ENCODE assay signal across 7 mouse cellular contexts in the genomic region with DNA sequence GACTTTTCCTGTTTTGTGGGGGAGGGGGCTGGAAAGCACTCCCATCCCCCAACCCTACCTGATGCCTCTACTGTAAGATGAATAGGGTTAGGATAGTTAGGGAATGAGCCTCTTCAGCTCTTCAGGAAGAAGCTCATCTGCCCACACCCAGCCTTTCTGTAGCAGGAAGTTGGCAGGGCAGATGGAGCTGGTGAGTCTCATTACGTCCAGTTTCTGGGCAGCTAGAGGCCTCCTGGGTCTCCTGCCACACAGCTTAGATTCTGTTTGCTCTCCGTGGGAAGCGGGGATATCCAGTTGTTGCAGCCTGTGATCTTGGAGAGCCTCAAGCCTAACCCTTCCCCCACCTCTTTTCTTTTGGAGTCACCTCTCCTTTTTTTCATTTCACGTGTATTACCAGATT. TPM values are rescaled to one million over a fixed set of nuclear protein-coding genes. Genes with fewer than 3 reads are reported as not detected.
DNase-seq lines count a peak whose midpoint lies in the region; ATAC-seq and TF ChIP-seq lines count a peak whose summit lies in the region.

No protein-coding gene starts in this region.

- no peak for TF ChIP-seq CTCF in liver, adult 2 months (IDR thresholded peaks at IDR 0.05; ENCODE audit: low read depth, low read length)

- H3K4me2 ChIP-seq in embryonic facial prominence, embryonic 12.5 days (replicated peaks) = peak overlapping the region; percentile 93
- peak overlapping the region; percentile 59 for H3K4me2 ChIP-seq in intestine, embryonic 16.5 days (ENCODE audit: low read depth, low read length)
- H3K4me2 ChIP-seq in midbrain, embryonic 14.5 days (ENCODE audit: low read length) = peak overlapping the region; percentile 66

- no peak for ATAC-seq in embryonic facial prominence, embryonic 12.5 days (ENCODE audit: insufficient number of reproducible peaks, insufficient read depth, low FRiP score, low TSS enrichment)
- no peak for ATAC-seq in intestine, embryonic 16.5 days
- ATAC-seq in midbrain, embryonic 14.5 days (ENCODE audit: low FRiP score, low TSS enrichment) = no peak

- H3K4me1 ChIP-seq in liver, adult 2 months (ENCODE audit: control insufficient read depth, insufficient read depth, low read length) = peaks cover 26% of the 10 kb centered on the region
- H3K4me1 ChIP-seq in embryonic facial prominence, embryonic 12.5 days = peaks cover 43% of the 10 kb centered on the region
- peaks cover 31% of the 10 kb centered on the region for H3K4me1 ChIP-seq in intestine, embryonic 16.5 days (ENCODE audit: control insufficient read depth, insufficient read depth, low read length)
- peaks cover 28% of the 10 kb centered on the region for H3K4me1 ChIP-seq in midbrain, embryonic 14.5 days (ENCODE audit: control insufficient read depth, insufficient read depth, low read length)

- 7% methylated on average over 4 of the region's 4 CpGs for WGBS in liver, adult 2 months
- WGBS in embryonic facial prominence, embryonic 12.5 days = 5% methylated on average over 4 of the region's 4 CpGs
- 8% methylated on average over 4 of the region's 4 CpGs for WGBS in intestine, embryonic 16.5 days
- 9% methylated on average over 4 of the region's 4 CpGs for WGBS in midbrain, embryonic 14.5 days

- peak overlapping the region; percentile 14; the same call in 1 of the 2 replicates for H3K9ac ChIP-seq in liver, adult 2 months (ENCODE audit: low read depth, low read length)
- H3K9ac ChIP-seq in embryonic facial prominence, embryonic 12.5 days = 0 out of 2 replicates have a peak overlapping the region, but pooled peaks have one; percentile 25
- peak overlapping the region; percentile 60 for H3K9ac ChIP-seq in intestine, embryonic 16.5 days (ENCODE audit: low read depth, low read length)
- no peak overlapping the region for H3K9ac ChIP-seq in midbrain, embryonic 14.5 days (replicated peaks; ENCODE audit: low read length)

- H3K9me3 ChIP-seq in embryonic facial prominence, embryonic 12.5 days = no peaks in the 10 kb centered on the region
- no peaks in the 10 kb centered on the region for H3K9me3 ChIP-seq in intestine, embryonic 16.5 days (ENCODE audit: control insufficient read depth, low read length)
- H3K9me3 ChIP-seq in midbrain, embryonic 14.5 days (ENCODE audit: control insufficient read depth, low read length) = no peaks in the 10 kb centered on the region

- H3K27ac ChIP-seq in liver, adult 2 months (replicated peaks; ENCODE audit: insufficient read depth, low read depth, low read length) = peak overlapping the region; percentile 87
- peak overlapping the region; percentile 87 for H3K27ac ChIP-seq in embryonic facial prominence, embryonic 12.5 days
- peak overlapping the region; percentile 95 for H3K27ac ChIP-seq in intestine, embryonic 16.5 days (ENCODE audit: low read length)
- H3K27ac ChIP-seq in midbrain, embryonic 14.5 days (replicated peaks; ENCODE audit: low read depth, low read length) = peak overlapping the region; percentile 66

- peaks cover 6% of the 10 kb centered on the region for H3K36me3 ChIP-seq in liver, adult 2 months (ENCODE audit: control insufficient read depth, insufficient read depth, low read length)
- peaks cover 21% of the 10 kb centered on the region for H3K36me3 ChIP-seq in embryonic facial prominence, embryonic 12.5 days
- peaks cover 13% of the 10 kb centered on the region for H3K36me3 ChIP-seq in intestine, embryonic 16.5 days (ENCODE audit: control insufficient read depth, insufficient read depth, low read length)
- H3K36me3 ChIP-seq in midbrain, embryonic 14.5 days (ENCODE audit: control insufficient read depth, insufficient read depth, low read length) = peaks cover 18% of the 10 kb centered on the region

- H3K79me2 ChIP-seq in liver, adult 2 months (ENCODE audit: control insufficient read depth, insufficient read depth, low read length) = peaks cover 41% of the 10 kb centered on the region

- no peaks in the 10 kb centered on the region for H3K27me3 ChIP-seq in liver, adult 2 months (ENCODE audit: control insufficient read depth, insufficient read depth, low read length)
- no peaks in the 10 kb centered on the region for H3K27me3 ChIP-seq in embryonic facial prominence, embryonic 12.5 days
- H3K27me3 ChIP-seq in intestine, embryonic 16.5 days (replicated peaks; ENCODE audit: control insufficient read depth, insufficient read depth, low read length) = no peaks in the 10 kb centered on the region
- no peaks in the 10 kb centered on the region for H3K27me3 ChIP-seq in midbrain, embryonic 14.5 days (ENCODE audit: control insufficient read depth, insufficient read depth, low read length)

- no peak for TF ChIP-seq POLR2A in liver, adult 2 months (IDR thresholded peaks at IDR 0.05; ENCODE audit: extremely low read depth, insufficient read depth, low read length)

- H3K4me3 ChIP-seq in liver, adult 2 months (ENCODE audit: insufficient read depth, low read depth, low read length) = peak overlapping the region; percentile 0
- H3K4me3 ChIP-seq in embryonic facial prominence, embryonic 12.5 days = peak overlapping the region; percentile 30
- H3K4me3 ChIP-seq in intestine, embryonic 16.5 days (ENCODE audit: low read length) = peak overlapping the region; percentile 44
- no peak overlapping the region; the same call in 1 of the 2 replicates for H3K4me3 ChIP-seq in midbrain, embryonic 14.5 days (replicated peaks; ENCODE audit: low read depth, low read length)

- DNase-seq in liver, adult 2 months (ENCODE audit: extremely low read depth, low read depth, low spot score) = peak; percentile 45
- no peak for DNase-seq in liver
- no peak for DNase-seq in midbrain, embryonic 14.5 days
- no peak for DNase-seq in layer of hippocampus, adult 9-11 months
- no peak for DNase-seq in layer of hippocampus, adult 9-10 months (ENCODE audit: low spot score)

RNA-seq across cellular contexts. Expression of a gene that starts 3.8 kb away (rescaled TPM):
- 58.8 and 64.5 TPM in 2 replicates for total RNA-seq in liver, adult 2 months (2014; rRNA removed)
- 74.7 and 87.3 TPM in 2 replicates for polyA plus RNA-seq in liver, adult 2 months (2012; rRNA removed)
- 246 and 270 TPM in 2 replicates for polyA plus RNA-seq in embryonic facial prominence, embryonic 12.5 days (2016; fragmentation: Nextera tagmentation; extraction: Ambion mirVana)
- polyA plus RNA-seq in intestine, embryonic 16.5 days (2015; fragmentation: Nextera tagmentation; extraction: Ambion mirVana) = 75.5 and 76.0 TPM in 2 replicates
- 157 and 185 TPM in 2 replicates for polyA plus RNA-seq in midbrain, embryonic 14.5 days (2014; fragmentation: Nextera tagmentation; extraction: Ambion mirVana)

RNA-seq across cellular contexts. Expression of a gene that starts 9.4 kb away (rescaled TPM):
- 84.6 and 96.6 TPM in 2 replicates for total RNA-seq in liver, adult 2 months (2014; rRNA removed)
- 35.3 and 37.9 TPM in 2 replicates for polyA plus RNA-seq in liver, adult 2 months (2012; rRNA removed)
- polyA plus RNA-seq in embryonic facial prominence, embryonic 12.5 days (2016; fragmentation: Nextera tagmentation; extraction: Ambion mirVana) = 71.4 and 72.9 TPM in 2 replicates
- polyA plus RNA-seq in intestine, embryonic 16.5 days (2015; fragmentation: Nextera tagmentation; extraction: Ambion mirVana) = 78.7 and 80.6 TPM in 2 replicates
- 55.8 and 56.3 TPM in 2 replicates for polyA plus RNA-seq in midbrain, embryonic 14.5 days (2014; fragmentation: Nextera tagmentation; extraction: Ambion mirVana)

RNA-seq across cellular contexts. Expression of a gene that starts 20.2 kb away (rescaled TPM):
- 6.8 and 9.3 TPM in 2 replicates for total RNA-seq in liver, adult 2 months (2014; rRNA removed)
- polyA plus RNA-seq in liver, adult 2 months (2012; rRNA removed) = 7.0 and 7.2 TPM in 2 replicates
- polyA plus RNA-seq in embryonic facial prominence, embryonic 12.5 days (2016; fragmentation: Nextera tagmentation; extraction: Ambion mirVana) = 75.4 and 80.1 TPM in 2 replicates
- 37.2 and 39.8 TPM in 2 replicates for polyA plus RNA-seq in intestine, embryonic 16.5 days (2015; fragmentation: Nextera tagmentation; extraction: Ambion mirVana)
- 19.1 and 23.2 TPM in 2 replicates for polyA plus RNA-seq in midbrain, embryonic 14.5 days (2014; fragmentation: Nextera tagmentation; extraction: Ambion mirVana)

RNA-seq across cellular contexts. Expression of a gene that starts 20.6 kb away (rescaled TPM):
- 5.3 and 6.2 TPM in 2 replicates for total RNA-seq in liver, adult 2 months (2014; rRNA removed)
- 10.1 and 18.4 TPM in 2 replicates for polyA plus RNA-seq in liver, adult 2 months (2012; rRNA removed)
- 23.2 and 23.8 TPM in 2 replicates for polyA plus RNA-seq in embryonic facial prominence, embryonic 12.5 days (2016; fragmentation: Nextera tagmentation; extraction: Ambion mirVana)
- 14.2 and 14.3 TPM in 2 replicates for polyA plus RNA-seq in intestine, embryonic 16.5 days (2015; fragmentation: Nextera tagmentation; extraction: Ambion mirVana)
- 19.1 and 21.7 TPM in 2 replicates for polyA plus RNA-seq in midbrain, embryonic 14.5 days (2014; fragmentation: Nextera tagmentation; extraction: Ambion mirVana)

RNA-seq across cellular contexts. Expression of a gene that starts 24.5 kb away (rescaled TPM):
- total RNA-seq in liver, adult 2 months (2014; rRNA removed) = 8.0 and 9.9 TPM in 2 replicates
- 15.1 and 16.8 TPM in 2 replicates for polyA plus RNA-seq in liver, adult 2 months (2012; rRNA removed)
- 15.5 and 16.0 TPM in 2 replicates for polyA plus RNA-seq in embryonic facial prominence, embryonic 12.5 days (2016; fragmentation: Nextera tagmentation; extraction: Ambion mirVana)
- 9.8 and 10.7 TPM in 2 replicates for polyA plus RNA-seq in intestine, embryonic 16.5 days (2015; fragmentation: Nextera tagmentation; extraction: Ambion mirVana)
- polyA plus RNA-seq in midbrain, embryonic 14.5 days (2014; fragmentation: Nextera tagmentation; extraction: Ambion mirVana) = 17.4 and 22.5 TPM in 2 replicates
